Mouse (Mus musculus) stomach, postnatal 0 days (tissue): ENCODE data around the gene Creld1.

Experiments
- CTCF ChIP-seq: IDR thresholded peaks from 2 replicates; pipeline ENCODE4 v1.5.1; 2016; ENCODE audit warnings: antibody characterized with exemption, low read depth, mild to moderate bottlenecking, moderate library complexity
- EP300 ChIP-seq: optimal IDR thresholded peaks from 2 replicates; pipeline ENCODE3; 2016; ENCODE audit warnings: antibody characterized with exemption

GRCm38 (mm10) chr6:113522310-113522709, 39.2 kb downstream of the Creld1 start:
- TF ChIP-seq CTCF (no peak), EP300 (no peak)
